Mouse (Mus musculus): ENCODE measurements around the gene Limd2.
"Not testable (repeated sequence)": the region's sequence is repeated elsewhere in the genome, so short reads cannot be mapped to it uniquely, and the experiment has no call there.

Limd2 gene

GRCm38 (mm10) chr11:106170807-106171206, 10.1 kb upstream of the Limd2 start:
- no peak for DNase-seq

DNA sequence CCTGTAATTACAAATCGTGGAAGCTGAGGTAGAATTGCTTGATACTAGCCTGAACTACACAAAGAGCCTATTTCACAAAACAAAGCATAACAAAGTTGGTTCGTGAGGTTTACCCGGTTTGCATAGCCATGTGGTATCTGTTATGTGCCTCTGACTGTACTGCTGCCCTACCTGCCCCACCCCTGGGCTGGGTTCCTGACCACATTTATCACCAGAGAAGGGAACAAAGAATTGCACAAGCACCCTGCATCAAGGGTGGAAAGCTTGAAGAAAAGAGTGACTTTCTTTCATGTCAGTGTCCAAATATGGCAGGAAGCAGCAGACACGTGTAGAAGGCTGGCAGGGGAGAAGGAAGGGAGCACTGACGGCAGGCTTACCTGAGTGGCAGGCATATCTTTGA, 6.8 kb upstream of the Limd2 start:
- DNase-seq: no peak

GRCm38 (mm10) chr11:106164601-106165180, 4.0 kb upstream of the Limd2 start:
- no peak for DNase-seq

DNA sequence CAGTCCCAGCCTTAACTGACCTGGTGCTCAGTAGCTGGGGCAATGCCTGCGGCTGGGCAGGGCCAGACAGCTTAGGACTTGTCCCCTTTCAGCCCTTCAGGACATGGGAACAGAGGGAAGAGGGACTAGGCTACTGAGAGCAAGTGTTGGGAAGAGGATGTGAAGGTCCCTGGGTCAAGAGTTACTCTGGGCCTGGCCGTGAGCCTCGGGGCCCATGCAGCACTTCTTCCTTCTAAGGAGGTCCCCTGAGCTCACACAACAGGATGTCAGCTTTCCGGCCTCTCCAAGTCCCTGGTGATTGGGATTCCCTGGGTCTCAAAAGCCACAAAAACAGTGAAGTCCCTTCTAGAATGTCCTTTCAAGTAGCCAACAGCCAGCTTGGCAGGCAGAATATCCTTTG, 2.9 kb upstream of the Limd2 start:
- DNase-seq: no peak

GRCm38 (mm10) chr11:106162237-106162636, 1.6 kb upstream of the Limd2 start:
- peak; percentile 70 for DNase-seq

DNA sequence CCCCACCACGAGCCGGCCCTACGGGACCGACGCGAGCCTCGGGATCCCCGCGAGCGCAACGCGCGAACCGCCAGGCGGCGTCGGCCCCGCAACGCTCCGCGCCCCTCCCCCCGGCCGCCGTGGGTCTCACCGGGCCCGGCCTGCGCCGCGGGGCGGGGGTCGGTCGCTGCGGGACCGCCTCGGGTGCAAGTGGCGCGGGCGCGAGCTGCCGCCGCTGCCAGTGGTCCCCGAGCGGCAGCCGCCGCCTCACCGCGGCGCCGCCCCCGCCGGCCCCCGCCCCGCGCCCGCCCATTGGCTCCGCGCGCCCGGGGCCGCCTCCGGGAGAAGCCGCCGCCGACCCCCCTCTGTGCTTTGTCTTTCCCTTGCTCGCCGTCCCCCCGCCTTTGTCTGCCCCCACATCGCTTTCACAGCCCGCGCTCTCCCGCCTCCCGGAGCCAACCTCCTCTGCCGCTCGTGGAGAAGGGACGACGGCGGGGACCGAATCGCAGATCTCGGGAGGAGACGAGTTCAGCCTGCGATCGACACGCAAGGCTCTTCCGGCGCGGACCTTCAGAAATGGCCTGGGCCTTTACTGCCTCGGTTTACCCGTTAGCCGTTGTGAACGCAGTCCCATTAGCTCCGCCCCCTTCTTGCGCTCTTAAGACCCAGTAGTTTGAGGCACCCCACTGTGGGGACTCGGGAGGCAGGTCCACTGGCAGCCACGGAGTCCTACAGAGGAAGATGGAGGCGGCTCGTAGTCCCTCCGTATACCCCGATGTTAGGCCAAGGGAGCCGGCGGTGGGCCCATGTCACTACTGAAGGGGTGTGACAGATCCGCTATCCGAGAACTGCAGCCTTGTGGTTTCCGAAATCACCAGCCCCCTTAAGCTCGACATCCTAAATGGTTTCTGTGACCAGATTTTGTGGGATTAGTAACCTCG, 479 bp downstream of the Limd2 start:
- DNase-seq: peak; percentile 88

DNA sequence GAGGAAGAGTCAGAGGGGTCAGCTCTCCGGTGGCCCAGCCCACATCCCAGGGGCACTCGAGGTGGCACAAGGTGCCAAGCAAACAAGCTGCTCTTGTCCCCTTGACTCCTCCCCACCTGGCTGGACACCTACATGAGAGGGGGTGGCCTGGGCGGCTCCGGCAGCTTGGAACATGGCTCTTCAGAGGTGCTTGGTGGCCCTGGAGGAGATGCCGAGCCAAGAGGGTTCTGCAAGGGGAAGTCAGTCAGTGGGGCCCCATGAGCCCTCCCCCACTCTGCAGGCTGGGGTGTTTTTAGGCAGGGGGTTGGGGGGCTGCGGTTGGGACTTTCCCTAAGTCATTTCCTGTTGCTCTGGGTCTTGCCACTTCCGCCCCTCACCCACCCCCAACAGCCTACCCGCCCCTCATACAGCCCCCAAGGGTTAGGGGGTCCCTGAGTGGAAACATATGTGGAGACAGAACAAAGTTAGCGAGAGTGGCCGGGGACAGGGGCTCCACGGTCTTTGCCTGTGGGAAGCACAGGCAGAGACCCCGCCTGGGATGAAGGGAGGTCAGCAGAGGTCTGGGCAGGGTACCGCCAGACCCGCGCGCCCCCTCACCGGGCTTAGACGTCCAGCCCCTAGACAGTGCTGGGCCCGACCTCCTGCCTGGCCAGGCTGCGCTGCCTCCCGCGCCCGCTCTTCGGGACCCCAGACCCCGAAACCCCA, 1.3 kb downstream of the Limd2 start:
- DNase-seq: peak; percentile 83

GRCm38 (mm10) chr11:106158930-106159215, 1.8 kb downstream of the Limd2 start:
- DNase-seq: no peak

DNA sequence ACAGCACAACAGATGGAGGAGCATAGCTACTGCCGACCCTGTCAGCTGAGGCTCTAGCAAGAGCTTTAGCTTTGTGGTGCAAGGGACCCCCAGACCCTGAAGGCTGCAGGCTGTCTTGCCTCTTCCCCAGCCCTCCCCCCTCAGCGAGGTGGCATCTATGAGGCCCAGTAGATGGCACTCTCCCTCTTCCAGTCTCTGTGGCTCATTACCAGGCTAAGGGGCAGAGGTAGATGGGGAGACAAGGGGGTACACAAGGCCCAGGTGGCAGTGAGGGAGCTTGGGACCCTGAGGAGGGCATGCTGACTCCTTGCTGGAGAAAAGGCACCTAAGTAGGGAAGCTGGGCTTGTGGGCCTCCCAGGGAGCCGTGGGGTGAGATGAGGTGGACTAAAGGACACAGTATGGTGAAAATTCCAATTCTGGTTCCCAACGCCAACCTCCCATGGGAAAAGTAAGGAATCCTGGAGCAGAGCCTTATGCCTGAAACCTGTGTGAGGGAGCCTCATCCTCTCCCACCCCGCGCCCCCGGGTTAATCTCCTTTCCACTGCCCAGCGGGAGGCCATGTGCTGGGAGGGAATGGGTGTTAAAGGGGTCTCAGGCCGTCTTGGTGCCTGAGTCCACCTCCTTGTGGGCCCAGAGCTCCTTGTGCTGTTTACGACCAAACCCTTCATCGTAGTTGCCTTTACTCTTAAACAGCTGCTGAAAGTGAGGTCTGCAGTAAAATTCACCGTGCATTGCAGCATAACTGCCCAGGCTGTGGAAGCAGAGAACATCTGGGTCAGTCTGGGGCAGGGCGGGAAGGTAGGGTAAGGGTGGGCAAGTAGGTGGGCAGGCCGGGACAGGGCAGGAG, 2.4 kb downstream of the Limd2 start:
- peak; percentile 63 for DNase-seq

GRCm38 (mm10) chr11:106157154-106157553, 3.5 kb downstream of the Limd2 start:
- DNase-seq: no peak

- DNase-seq: no peak
Measured at GRCm38 (mm10) chr11:106156257-106156656, 4.4 kb downstream of the Limd2 start.

DNA sequence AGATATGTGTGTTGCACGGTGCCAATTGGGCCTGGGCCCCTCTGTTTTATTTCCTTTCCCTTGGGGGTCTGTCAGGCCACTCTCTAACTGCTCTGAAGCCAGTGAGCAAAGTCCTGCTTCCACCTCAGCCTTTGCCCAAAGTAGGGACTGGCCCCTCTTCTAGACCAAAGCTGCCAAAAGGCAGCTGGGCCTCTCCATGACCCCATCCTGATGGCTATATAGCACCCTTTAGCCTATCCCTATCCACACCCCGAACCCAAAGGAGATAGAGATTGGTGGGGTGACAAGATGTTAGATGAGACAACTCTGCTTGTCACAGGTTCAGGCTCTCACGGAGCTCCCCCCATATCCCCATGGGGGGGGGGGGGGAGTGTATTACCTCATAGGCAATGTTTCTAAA, 4.9 kb downstream of the Limd2 start:
- no peak for DNase-seq

DNA sequence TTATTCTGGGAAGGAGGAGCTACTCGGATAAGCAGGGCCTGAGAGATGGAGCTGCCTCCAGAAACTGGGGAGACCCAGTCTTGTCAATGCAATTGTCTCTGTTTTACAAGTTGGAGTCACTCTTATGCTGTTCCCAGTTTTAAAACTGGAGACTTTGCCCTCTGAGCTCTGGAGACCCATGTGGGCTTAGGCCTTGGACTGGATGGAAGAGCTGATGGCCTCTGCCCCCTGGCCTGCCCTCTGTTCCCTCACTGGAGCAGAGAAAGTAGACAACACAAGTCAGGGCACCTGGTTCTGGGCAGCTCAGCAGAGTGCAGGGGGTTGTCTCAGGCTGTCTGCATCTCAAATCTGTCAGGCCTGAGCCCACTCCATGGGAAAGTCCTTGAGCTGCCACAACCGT, 5.9 kb downstream of the Limd2 start:
- DNase-seq: no peak

DNA sequence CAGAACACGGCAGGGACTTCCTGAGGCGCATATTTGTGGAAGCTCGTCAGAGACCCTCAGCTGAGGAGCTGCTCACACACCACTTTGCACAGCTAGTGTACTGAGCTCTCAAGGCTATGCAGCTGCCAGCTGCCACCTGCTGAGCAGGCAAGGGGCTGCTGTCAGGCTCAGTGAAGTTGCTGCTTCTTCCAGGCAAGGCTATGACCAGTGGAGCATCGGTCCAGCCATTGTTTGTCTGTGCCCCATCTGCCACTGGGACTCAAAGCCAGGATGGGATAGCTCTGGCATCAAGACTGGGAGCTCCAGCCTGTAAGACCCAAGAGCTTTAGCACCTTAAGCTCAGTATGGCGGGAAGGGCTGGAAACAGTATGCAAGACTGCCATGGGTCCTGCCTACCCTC, 6.6 kb downstream of the Limd2 start:
- DNase-seq: no peak

- peak; percentile 62 for DNase-seq
Measured at GRCm38 (mm10) chr11:106152132-106152531, 8.5 kb downstream of the Limd2 start.

GRCm38 (mm10) chr11:106151219-106151618, 9.4 kb downstream of the Limd2 start:
- DNase-seq: no peak

DNA sequence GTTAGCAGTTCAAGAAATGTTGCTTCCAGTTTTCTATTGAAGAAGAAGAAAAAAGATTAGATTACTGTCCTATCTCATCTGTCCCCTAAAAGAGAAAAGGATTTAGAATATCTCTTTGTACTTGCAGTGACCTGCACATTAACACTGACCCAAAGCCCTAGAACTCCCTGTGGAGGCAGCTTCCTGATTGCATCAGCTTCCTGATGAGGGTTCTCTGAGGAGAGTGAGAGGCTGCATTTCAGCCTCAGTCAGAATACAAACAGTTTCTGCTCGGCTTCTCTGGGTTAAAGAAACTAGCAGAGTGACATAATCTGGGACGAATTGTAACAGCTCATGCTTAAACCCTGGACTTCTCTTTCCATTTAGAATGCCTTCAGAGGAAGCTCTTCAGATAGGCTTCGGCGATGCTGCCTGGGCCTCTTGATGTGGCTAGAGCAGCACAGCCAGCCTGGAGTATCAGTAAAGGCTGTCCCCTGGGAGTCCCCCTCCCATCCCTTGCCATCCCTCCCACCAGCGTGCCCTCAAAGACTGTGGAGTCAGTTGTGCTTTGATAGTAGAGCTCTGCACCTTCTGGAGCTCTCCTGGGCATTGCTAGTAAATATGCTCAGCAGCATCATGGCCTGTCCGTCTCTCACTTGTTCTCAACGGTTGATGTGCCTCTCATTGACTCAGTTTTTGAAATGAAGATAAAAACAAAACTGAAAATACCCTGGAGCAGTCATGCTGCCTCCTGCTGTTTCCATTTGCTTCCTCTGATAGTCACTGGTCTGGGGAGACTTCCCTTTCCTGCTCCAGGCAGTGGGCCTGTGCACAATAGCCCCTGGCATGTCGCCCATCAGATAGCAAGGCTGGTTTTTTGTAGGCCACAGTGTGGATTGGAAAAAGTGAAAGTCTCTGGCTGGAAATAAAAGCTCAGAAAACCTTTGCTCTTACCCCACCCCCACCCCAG, 25.8 kb downstream of the Limd2 start:
- peak; percentile 60 for DNase-seq

DNA sequence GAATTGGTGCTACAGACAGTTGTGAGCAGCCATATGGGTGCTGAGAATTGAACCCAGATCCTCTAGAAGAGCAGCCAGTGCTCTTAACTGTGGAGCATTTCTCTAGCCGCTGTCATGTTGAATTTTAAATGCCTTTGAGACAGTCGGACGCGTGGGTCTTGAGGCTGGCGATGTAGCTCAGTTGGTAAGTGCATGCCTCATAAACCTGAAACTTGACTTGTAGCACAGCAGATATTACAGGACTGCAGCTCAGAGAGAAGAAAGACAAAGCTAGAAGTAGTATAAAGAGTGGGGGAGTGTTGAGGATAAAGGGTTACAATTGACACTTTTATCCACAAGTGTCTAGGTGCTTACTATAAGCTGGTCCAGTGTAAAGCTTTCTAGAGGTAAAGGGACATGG, 28.1 kb downstream of the Limd2 start:
- DNase-seq: no peak

DNA sequence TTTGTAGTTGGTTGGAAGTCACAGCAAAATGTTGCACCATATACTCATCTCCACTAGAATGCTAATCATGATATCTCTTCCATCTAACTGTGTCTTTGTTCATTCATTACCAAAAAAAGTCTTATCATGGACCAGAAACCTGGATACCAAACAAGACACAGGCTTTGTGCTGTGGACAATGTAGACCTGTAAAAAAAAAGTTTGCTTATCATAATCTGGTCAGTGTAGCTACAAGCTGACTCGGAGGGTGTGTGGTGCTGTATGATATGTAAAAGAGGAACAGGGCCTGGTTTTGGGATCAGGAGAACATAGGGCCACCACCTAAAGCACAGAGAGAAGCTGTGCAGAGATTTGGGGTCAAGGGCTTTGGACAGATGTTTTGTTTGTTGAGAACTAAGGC, 31.2 kb downstream of the Limd2 start:
- no peak for DNase-seq

DNA sequence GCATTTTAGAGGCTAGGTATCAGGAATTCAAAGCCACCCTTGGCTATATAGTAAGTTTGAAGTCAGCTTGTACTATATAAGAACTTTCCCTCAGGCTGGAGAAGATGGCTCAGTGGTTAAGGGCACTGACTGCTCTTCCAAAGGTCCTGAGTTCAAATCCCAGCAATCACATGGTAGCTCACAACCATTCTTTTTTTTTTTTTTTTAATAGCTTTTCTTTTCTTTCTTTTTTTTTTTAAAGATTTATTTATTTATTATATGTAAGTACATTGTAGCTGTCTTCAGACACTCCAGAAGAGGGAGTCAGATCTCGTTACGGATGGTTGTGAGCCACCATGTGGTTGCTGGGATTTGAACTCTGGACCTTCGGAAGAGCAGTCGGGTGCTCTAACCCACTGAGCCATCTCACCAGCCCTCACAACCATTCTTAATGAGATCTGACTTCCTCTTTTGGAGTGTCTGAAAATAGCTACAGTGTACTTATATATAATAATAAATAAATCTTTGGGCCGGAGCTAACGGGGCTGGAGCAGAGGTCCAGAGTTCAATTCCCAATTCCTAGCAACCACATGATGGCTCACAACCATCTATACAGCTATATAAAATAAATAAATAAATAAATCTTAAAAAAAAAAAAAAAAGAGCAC, 33.8 kb downstream of the Limd2 start:
- not testable (repeated sequence) for DNase-seq

GRCm38 (mm10) chr11:106125827-106126226, 34.8 kb downstream of the Limd2 start:
- no peak for DNase-seq
